ENCODE assay signal across 7 mouse cellular contexts in the genomic region with DNA sequence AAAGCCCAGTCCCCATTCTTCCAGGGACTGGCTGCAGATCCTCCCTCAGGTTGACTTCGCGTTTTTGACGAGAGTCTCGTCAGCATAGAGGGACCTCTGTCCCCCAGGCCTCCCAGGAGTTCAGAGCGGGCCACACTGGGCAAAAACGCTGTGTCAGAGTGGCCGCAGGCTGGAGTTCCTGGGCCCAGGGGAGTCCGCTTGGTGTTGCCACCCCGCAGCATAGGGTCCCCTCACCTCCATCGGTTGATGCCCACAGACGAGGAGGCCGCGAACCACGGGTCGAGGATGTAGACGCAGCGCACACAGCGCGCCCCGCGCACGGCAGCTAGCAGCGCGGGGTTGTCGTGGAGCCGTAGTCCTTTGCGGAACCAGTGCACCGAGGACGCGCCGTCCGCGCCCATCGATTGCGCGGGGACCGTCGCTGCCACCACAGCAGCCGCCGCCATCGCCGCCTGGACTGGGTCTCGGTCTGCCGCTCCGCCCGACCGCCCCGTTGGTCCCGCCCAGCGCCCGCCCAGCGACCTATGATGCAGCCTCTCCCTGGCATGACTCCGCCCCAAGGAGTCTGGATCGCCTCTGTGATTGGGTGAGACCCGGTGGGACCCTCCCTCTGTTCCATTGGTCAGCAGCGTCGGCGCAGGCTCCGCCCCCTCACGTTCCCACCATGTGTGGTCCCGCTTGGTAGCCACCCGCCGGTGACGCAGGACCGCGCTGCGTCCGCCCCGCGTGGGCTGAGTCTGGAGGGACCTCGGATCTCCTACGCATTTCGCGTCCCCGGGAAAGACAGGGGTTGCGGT. TPM values are rescaled to one million over a fixed set of nuclear protein-coding genes. Genes with fewer than 3 reads are reported as not detected.
DNase-seq lines count a peak whose midpoint lies in the region; ATAC-seq lines count a peak whose summit lies in the region.

A gene (minus strand): TSS at position 466 of the 797 bp plus-strand sequence.

- WGBS in intestine, embryonic 15.5 days = under 1% methylated on average over 59 of the region's 76 CpGs
- WGBS in midbrain, embryonic 10.5 days = under 1% methylated on average over 76 of the region's 76 CpGs

- H3K4me3 ChIP-seq in intestine, embryonic 15.5 days (replicated peaks) = peak within 1 kb of the TSS; percentile 84
- peak within 1 kb of the TSS; percentile 78 for H3K4me3 ChIP-seq in midbrain, embryonic 10.5 days

- H3K4me1 ChIP-seq in intestine, embryonic 15.5 days (replicated peaks) = peaks cover 24% of the 10 kb centered on the region
- peaks cover 64% of the 10 kb centered on the region for H3K4me1 ChIP-seq in midbrain, embryonic 10.5 days

- DNase-seq in adrenal gland, adult 2 months = peak; percentile 99
- peak; percentile 98 for DNase-seq in embryo, embryonic 11.5 days (ENCODE audit: low read depth, low spot score)
- peak; percentile 97 to 98 for DNase-seq in gastrocnemius, postnatal 36 days
- DNase-seq in left cerebral cortex, postnatal 25 days (ENCODE audit: low spot score in 2 of 2) = peak; percentile 98 to 100
- peak; percentile 99 for DNase-seq in midbrain, embryonic 10.5 days (ENCODE audit: low spot score)
- DNase-seq in right cerebral cortex, postnatal 4 days = peak; percentile 98

- intact Hi-C loops in gastrocnemius, postnatal 36 days (cut with DNase I) = loop anchor here (2.0 to 10.0 kb wide), 2 partner anchors 59 to 379 kb away; a partner anchor contains a TSS
- intact Hi-C loops in left cerebral cortex, postnatal 25 days (cut with DNase I) = loop anchor here (1.0 to 10.0 kb wide), 4 partner anchors 44 to 459 kb away; a partner anchor contains a TSS

- H3K4me2 ChIP-seq in intestine, embryonic 15.5 days (replicated peaks) = peak within 1 kb of the TSS; percentile 83

- peak; percentile 99 for ATAC-seq in intestine, embryonic 15.5 days

- no peaks in the 10 kb centered on the region for H3K9me3 ChIP-seq in intestine, embryonic 15.5 days
- no peaks in the 10 kb centered on the region for H3K9me3 ChIP-seq in midbrain, embryonic 10.5 days (replicated peaks)

- no peaks in the 10 kb centered on the region for H3K27me3 ChIP-seq in intestine, embryonic 15.5 days (replicated peaks)
- peaks cover 7% of the 10 kb centered on the region; the same call in 1 of the 2 replicates for H3K27me3 ChIP-seq in midbrain, embryonic 10.5 days (ENCODE audit: low read depth, poor library complexity, severe bottlenecking)

- no peaks in the 10 kb centered on the region for H3K36me3 ChIP-seq in intestine, embryonic 15.5 days
- no peaks in the 10 kb centered on the region for H3K36me3 ChIP-seq in midbrain, embryonic 10.5 days

- peak within 1 kb of the TSS; percentile 38; the same call in 1 of the 2 replicates for H3K27ac ChIP-seq in intestine, embryonic 15.5 days
- peak within 1 kb of the TSS; percentile 88 for H3K27ac ChIP-seq in midbrain, embryonic 10.5 days (replicated peaks)

- peak within 1 kb of the TSS; percentile 88 for H3K9ac ChIP-seq in intestine, embryonic 15.5 days

RNA-seq across cellular contexts. Expression of the gene that starts here (rescaled TPM):
- 10 to 100 TPM; 32.9 to 45.1 TPM for total RNA-seq in adrenal gland, adult 2 months (2021)
- 27.6 and 53.8 TPM in 2 replicates for polyA plus RNA-seq in adrenal gland, adult 2 months (2012; rRNA removed)
- 10 to 100 TPM; 16.9 to 21.9 TPM for total RNA-seq in gastrocnemius, postnatal 36 days (2021)
- polyA plus RNA-seq in intestine, embryonic 15.5 days (2015; fragmentation: Nextera tagmentation; extraction: Ambion mirVana) = 14.5 and 15.8 TPM in 2 replicates
- 100 to 1,000 TPM; 110 to 113 TPM for total RNA-seq in left cerebral cortex, postnatal 25 days (2021)
- 32.8 and 36.2 TPM in 2 replicates for polyA plus RNA-seq in midbrain, embryonic 10.5 days (2016; fragmentation: Nextera tagmentation; extraction: Ambion mirVana)

Comparison
In these comparisons a context has a peak if more than half of its experiments do, and no peak if none do; other contexts are left out.
1. Peak in every context shown above with its lines: DNase-seq, ATAC-seq, H3K4me3 ChIP-seq and H3K27ac ChIP-seq.